Mouse (Mus musculus) G1E (cell line): ENCODE measurements around the gene Gm10053. TPM values are rescaled to one million over a fixed set of nuclear protein-coding genes. Genes with fewer than 3 reads are reported as not detected.

Experiments
- ATAC-seq: 2 replicates; pipeline ENCODE4 v1.8.0; 2016; ENCODE audit warnings: mild to moderate bottlenecking; ENCODE audit not compliant: insufficient number of reproducible peaks, poor library complexity, low FRiP score, severe bottlenecking; ENCODE audit errors: extremely low read depth
- DNase-seq: peaks from one replicate; pipeline ENCODE4 v3.0.0; 2012; ENCODE audit warnings: low spot score
- H3K27me3 ChIP-seq: 2 replicates; pipeline ENCODE4 v1.6.1; 2012; ENCODE audit warnings: mild to moderate bottlenecking, low read length, inconsistent platforms; ENCODE audit not compliant: insufficient read depth
- H3K36me3 ChIP-seq: replicated peaks from 2 replicates; pipeline ENCODE3; 2012; ENCODE audit warnings: mild to moderate bottlenecking, inconsistent platforms
- H3K4me1 ChIP-seq: 2 replicates; pipeline ENCODE4 v1.6.1; 2012; ENCODE audit warnings: low read depth, low read length, inconsistent platforms, mixed read lengths; ENCODE audit not compliant: insufficient read depth
- H3K4me3 ChIP-seq: 2 replicates; pipeline ENCODE4 v1.5.1; 2012; ENCODE audit warnings: low read depth, mild to moderate bottlenecking, inconsistent platforms, low read length, moderate library complexity, mixed read lengths
- H3K9me3 ChIP-seq: replicated peaks from 2 replicates; pipeline ENCODE4 v1.6.1; 2012; ENCODE audit warnings: inconsistent platforms
- CTCF ChIP-seq: IDR thresholded peaks from 2 replicates; pipeline ENCODE4 v1.5.1; 2012; ENCODE audit warnings: low read depth, low read length, inconsistent platforms, mixed read lengths
- GATA1 ChIP-seq: IDR thresholded peaks from 2 replicates; pipeline ENCODE4 v1.6.1; 2012; ENCODE audit warnings: borderline replicate concordance, low read length, inconsistent platforms, mixed read lengths
- GATA2 ChIP-seq: IDR thresholded peaks from 2 replicates; pipeline ENCODE4 v1.6.1; 2012; ENCODE audit warnings: low read depth, low read length, inconsistent platforms, borderline replicate concordance
- POLR2AphosphoS5 ChIP-seq: IDR thresholded peaks from 2 replicates; pipeline ENCODE4 v1.6.1; 2012; ENCODE audit warnings: low read depth, low read length, inconsistent platforms; ENCODE audit not compliant: insufficient replicate concordance
- TAL1 ChIP-seq: conservative IDR thresholded peaks from 2 replicates; pipeline ENCODE4 v1.6.1; 2012; ENCODE audit warnings: low read depth, low read length, inconsistent platforms, mixed read lengths
- polyA plus RNA-seq: library from polyadenylated mRNA; stranded (reverse); fragments of >175 nt; gene quantifications from 2 replicates; pipeline ENCODE4 v1.2.3, GENCODE M21; 2012
- total RNA-seq, 2 experiments: library from RNA; stranded (forward) in 1 of 2; stranded (reverse) in 1 of 2; fragments of 200-1000 nt in 1 of 2; fragments of >200 nt in 1 of 2; fragmentation: Nextera tagmentation in 1 of 2; gene quantifications; 2 replicates each; pipeline ENCODE4 v1.2.3; 2014 to 2017

The Gm10053 gene
- total and polyA plus RNA-seq, 3 experiments: 0.11 to 156 (median 91.0) TPM

DNA sequence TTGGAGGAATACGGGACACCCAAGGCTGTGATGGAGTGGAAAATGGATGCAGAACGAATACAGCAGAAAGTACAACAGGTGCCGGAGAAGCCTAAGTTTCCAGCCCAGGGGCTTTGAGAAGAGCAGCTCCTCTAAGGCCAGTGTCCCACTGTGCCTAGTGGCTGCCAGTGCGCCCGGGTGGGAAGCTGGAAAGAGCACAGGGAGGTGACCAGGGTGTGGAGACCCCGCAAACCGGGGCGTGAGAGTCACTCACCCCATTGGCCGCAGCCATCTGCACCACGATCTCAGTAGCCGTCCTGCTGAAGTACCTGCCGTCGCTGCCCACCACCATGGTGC, 14.2 kb upstream of the Gm10053 start:
- Histone ChIP-seq H3K4me1 (no peaks in the 10 kb centered on the region), H3K4me3 (no peak overlapping the region), H3K9me3 (no peaks in the 10 kb centered on the region), H3K36me3 (no peaks in the 10 kb centered on the region), H3K27me3 (peaks cover 3% of the 10 kb centered on the region)
- TF ChIP-seq GATA2 (no peak), CTCF (no peak), TAL1 (no peak), POLR2AphosphoS5 (no peak), GATA1 (no peak)
- no peak for DNase-seq
- ATAC-seq: no peak

DNA sequence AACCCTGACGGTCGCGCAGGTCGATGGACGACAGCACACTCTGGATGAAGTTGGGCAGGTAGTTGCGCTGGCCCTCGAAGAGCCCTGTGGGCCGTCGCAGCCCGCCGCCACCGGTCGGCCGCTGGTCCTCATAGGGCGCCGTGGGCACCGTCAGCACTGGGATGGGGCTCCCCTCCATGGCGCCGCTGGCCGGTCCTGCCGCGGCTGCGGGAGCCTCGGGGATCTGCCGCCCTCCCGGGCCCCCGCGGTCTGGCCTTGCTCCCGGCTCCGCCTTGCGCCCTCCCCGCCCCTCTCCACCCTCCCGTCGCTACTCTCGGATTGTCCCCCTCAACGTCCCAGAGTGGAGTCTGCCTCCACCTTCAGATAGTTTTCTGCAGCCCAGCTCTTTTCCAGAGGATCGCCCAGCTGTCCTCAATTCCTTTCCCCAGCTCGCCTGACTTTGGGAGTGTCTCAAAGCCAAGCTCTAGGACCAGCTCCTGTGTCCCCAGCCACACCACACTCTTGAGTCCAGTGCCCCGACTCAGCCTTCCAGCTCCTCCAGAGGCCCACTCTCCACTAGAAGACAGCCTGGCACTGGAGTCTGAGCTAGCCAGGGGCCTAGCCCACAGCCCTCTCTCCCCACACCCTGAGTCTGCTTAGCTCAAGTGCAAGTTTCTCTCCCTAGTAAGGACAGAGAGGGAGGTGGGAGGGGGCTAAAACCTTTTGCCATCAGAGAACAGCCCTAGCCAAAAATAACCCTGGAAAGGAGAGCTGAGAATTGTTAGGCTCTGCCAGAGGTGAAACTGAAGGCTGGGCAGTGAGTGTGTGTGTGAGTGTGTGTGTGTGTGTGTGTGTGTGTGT, 13.7 kb upstream of the Gm10053 start, which contains the start of gene Pgm5:
Gene Pgm5, minus strand, starts transcription at position 244 of the 840 bp plus-strand sequence.
- H3K9me3 ChIP-seq: no peaks in the 10 kb centered on the region
- DNase-seq: no peak
- no peaks in the 10 kb centered on the region for H3K36me3 ChIP-seq
- no peak for ATAC-seq
- no peak within 1 kb of the TSS for H3K4me3 ChIP-seq
- TF ChIP-seq GATA1: no peak
- no peak for TF ChIP-seq GATA2
- no peak for TF ChIP-seq CTCF
- TF ChIP-seq TAL1: no peak
- TF ChIP-seq POLR2AphosphoS5: no peak
- H3K27me3 ChIP-seq: peaks cover 3% of the 10 kb centered on the region
- no peaks in the 10 kb centered on the region for H3K4me1 ChIP-seq

DNA sequence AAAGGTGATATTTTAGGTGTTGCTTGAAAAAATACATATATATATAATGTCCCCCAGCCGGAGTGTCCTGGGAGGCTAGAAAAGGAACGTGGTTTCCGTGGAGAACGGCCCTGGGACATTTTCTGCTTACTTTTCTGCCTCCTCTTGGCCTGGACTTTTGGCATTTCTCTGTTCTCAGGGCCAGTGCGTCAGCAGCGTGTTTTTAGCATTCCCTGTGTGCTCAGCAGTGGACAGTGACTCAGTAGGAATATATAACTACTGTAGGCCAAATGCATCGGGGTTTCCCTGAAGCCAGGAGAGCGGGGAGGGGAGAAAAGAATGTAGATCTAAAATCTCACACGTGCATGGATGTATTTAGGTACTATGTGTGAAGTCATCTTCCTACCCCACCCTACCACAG, 10.1 kb upstream of the Gm10053 start:
- H3K4me1 ChIP-seq: no peaks in the 10 kb centered on the region
- DNase-seq: no peak
- TF ChIP-seq TAL1 (no peak), GATA2 (no peak), GATA1 (no peak), CTCF (no peak), POLR2AphosphoS5 (no peak)
- H3K4me3 ChIP-seq: no peak overlapping the region
- no peaks in the 10 kb centered on the region for H3K9me3 ChIP-seq
- H3K36me3 ChIP-seq: no peaks in the 10 kb centered on the region
- peaks cover 7% of the 10 kb centered on the region for H3K27me3 ChIP-seq
- no peak for ATAC-seq

DNA sequence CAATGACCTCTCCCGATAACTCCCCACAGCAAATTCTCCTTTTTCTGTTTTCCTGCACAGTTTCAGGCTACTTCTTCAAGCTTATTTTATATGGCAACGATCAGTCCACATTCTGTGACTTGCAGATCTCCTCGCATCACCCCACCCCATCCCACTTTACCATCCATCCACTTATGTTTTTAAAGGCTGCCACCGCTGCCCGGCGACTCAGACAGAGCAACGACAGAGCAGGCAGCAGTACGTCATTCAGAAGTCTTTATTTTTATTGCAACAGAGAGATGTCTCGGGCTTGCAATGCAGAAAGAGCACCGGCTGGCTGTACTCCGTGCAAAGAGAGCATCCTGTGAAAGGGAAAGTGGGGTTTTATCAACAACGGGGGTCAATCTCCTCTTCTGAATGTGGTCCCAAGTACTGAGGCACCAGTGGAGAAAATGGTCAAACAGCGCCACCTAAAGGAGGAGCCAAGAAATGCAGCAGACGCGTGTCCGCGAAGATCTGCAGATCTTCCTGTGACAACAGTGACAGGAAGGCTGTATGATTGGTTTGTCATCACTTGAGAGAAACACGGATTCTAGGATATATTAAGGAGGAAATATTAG, 4.3 kb upstream of the Gm10053 start:
- peak; percentile 25 for DNase-seq
- H3K27me3 ChIP-seq: peaks cover 4% of the 10 kb centered on the region; the same call in 1 of the 2 replicates
- ATAC-seq: no peak

DNA sequence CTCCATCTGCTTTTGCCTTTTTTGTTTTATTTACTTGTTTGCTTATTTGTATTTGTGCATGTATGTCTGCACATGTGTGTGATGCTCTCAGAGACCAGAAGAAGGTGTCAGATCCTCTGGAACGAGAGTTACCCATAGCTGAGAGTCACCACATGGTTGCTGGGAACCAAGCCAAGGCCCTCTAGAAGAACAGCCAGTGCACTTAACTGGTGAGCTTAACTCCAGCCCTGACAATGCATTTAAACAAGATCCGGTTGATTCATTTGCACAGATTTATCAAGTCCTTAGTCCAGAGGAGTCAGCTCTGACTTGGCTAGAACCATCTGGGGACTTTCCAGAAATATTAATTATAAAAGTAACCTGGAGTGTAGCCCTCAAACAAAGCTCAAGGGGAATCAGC, 1.6 kb upstream of the Gm10053 start:
- DNase-seq (no peak), ATAC-seq (no peak)
- H3K4me1 ChIP-seq: no peaks in the 10 kb centered on the region
- no peaks in the 10 kb centered on the region for H3K36me3 ChIP-seq
- H3K4me3 ChIP-seq: no peak overlapping the region
- no peak for TF ChIP-seq GATA1
- no peak for TF ChIP-seq POLR2AphosphoS5
- TF ChIP-seq GATA2: no peak
- TF ChIP-seq CTCF: no peak
- TF ChIP-seq TAL1: no peak
- H3K27me3 ChIP-seq: no peaks in the 10 kb centered on the region
- H3K9me3 ChIP-seq: no peaks in the 10 kb centered on the region

More for the DNA sequence above, 4.3 kb upstream of the Gm10053 start:
- Histone ChIP-seq H3K4me3 (no peak overlapping the region), H3K36me3 (no peaks in the 10 kb centered on the region), H3K9me3 (no peaks in the 10 kb centered on the region), H3K4me1 (no peaks in the 10 kb centered on the region)
- TF ChIP-seq GATA1 (no peak), CTCF (peak; percentile 83), GATA2 (no peak), TAL1 (no peak)

DNA sequence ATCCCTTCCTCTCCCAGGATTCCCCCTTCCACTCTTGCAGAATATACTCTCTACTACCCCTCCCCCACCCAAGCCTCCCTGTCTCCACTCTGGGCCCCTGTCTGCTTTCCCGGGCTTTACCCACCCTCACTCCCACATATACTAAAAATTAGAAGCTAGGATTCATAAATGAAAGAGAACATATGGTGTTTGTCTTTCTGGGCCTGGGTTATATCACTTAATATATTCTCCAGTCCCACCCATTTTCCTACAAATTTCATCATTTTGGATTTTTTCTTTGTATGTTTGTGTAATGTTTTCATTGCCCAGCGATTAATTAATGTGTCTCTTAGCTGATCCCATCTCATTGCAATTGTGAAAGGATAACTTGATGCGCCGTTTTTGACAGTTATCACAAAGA, 5.8 kb downstream of the Gm10053 start:
- H3K36me3 ChIP-seq: no peaks in the 10 kb centered on the region
- DNase-seq: no peak
- H3K4me1 ChIP-seq: no peaks in the 10 kb centered on the region
- H3K9me3 ChIP-seq: no peaks in the 10 kb centered on the region
- ATAC-seq: no peak
- H3K27me3 ChIP-seq: no peaks in the 10 kb centered on the region
- no peak overlapping the region for H3K4me3 ChIP-seq
- TF ChIP-seq GATA2 (no peak), POLR2AphosphoS5 (no peak), CTCF (no peak), TAL1 (no peak), GATA1 (no peak)
